Mouse (Mus musculus) testis, postnatal 14 days (tissue): ENCODE data around the gene 4930442H23Rik.
"Not testable (repeated sequence)": the region's sequence is repeated elsewhere in the genome, so short reads cannot be mapped to it uniquely, and the experiment has no call there.

Experiments used
- DNase-seq: peaks from one replicate; pipeline ENCODE4 v3.0.0; 2021; ENCODE audit warnings: low spot score

The 4930442H23Rik gene

DNA sequence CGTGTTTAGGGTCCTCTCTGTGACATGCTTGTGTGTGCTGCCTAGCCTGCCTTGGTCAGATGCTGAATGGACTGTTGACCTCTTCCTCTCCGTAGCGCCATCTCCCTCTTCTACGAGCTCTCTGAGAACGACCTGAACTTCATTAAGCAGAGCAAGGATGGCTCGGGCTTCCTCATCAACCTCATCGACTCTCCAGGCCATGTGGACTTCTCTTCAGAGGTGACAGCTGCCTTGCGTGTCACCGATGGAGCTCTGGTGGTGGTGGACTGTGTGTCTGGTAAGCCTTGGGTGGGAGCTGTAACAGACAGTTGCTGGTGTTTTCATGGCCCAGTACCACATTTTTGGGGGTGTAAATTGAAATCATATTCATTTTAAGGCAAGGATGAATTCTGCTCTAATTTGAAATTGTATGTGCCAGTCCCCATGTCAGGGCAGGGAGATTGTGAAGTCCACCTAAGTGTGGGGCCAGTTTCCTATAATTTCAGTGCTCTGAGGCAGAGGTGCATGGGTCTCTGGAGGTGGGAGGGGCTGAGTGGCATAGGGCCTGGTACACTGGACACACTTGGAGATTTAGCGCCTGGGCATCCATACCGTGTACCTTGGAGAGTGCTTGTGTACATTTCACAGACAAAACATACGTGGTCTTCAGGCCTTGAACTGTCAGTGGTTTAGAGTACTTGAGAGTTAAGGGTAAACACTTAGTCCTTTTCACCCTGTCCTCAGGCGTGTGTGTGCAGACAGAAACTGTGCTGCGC lies 5.5 kb downstream of the 4930442H23Rik start:
- peak; percentile 67 for DNase-seq

DNA sequence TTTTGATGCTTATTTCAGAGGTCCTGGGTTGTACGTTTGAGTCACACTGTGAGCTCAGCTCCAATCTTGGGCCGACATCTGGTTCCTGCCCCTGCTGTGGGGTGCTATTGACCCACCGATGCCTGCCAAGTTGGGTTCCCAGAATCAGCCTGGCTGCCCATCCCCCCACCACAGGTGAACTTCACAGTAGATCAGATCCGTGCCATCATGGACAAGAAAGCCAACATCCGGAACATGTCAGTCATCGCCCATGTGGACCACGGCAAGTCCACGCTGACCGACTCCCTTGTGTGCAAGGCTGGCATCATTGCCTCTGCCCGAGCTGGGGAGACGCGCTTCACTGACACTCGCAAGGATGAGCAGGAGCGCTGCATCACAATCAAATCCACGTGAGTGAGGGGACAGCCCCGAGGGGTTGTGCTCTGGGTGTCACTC lies 6.1 kb downstream of the 4930442H23Rik start:
- DNase-seq, result no peak

DNA sequence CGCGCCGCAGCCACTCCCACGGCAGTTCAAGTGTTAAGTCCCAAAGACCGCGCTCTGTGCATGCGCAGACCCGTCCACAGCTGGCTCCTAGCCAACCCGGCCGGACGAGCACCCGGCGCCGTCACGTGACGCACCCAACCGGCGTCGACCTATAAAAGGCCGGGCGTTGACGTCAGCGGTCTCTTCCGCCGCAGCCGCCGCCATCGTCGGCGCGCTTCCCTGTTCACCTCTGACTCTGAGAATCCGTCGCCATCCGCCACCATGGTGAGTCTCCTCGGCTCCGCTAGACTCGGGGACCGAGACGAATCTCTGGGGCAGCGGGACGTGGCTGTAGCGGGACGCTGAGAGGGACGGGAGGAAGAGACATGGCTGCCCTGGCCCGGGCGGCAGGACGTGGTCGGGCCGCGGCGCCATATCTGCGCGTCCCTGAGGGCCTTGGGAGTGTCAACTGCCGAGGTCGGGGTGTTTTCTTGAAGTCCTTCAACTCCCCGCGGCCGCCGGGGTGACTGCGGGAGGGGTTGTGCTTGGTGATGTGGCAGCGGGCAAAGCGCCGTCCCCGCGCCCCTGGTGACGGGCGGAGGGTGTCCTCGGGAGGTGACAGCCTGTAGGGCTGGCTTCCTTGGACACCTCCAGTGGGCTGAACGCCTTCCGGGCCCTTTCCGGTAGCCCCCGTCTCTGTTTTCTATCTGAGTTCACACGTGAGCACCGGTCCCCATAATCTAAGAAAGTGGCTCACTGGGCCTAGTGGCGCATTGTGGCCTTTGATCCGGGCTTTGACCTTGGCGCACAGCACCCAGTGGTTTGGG lies 7.0 kb downstream of the 4930442H23Rik start, which contains the start of gene Eef2:
Gene Eef2, plus strand, starts transcription at position 166 of the 806 bp plus-strand sequence.
- peak; percentile 98 for DNase-seq

DNA sequence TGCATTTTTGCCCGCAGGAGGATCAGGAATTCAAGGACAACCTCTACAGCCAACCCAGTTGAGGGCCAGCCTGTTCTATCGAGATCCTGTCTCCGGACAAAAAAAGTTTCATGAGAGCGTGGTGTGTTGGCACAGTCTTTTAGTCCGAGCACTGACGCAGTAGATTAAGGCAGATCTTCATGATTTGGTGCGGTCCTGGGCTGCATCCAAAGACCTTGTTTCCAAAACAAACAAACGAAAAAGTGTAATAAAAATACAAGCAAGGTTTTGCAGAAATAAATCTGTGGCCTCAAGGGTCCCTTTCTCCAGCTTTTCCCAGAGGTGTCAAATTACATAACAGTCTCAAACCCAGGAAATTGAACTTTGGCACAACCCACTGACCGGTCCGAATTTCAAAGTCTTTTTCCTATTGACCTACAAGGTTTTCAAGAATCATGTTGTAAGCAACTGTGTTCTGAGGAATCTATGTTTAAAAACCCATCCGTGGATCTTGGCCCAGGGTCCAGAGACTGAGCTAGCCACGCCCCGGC lies 7.6 kb downstream of the 4930442H23Rik start:
- DNase-seq, result peak; percentile 82

DNA sequence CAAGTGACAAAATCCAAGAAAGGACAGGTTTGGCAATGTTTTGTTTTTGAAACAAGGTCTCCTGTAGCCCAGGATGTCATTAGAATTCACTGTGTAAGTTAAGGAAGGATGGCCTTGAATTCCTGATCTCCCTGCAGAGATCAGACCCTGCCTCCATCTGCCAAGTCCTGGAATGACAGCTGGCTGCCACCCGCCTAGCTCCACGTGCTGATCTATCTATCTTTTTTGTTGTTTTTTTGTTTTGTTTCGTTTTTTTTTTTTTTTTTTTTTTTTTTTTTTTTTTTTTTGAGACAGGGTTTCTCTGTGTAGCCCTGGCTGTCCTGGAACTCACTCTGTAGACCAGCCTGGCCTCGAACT lies 8.3 kb downstream of the 4930442H23Rik start:
- DNase-seq, result not testable (repeated sequence)

DNA sequence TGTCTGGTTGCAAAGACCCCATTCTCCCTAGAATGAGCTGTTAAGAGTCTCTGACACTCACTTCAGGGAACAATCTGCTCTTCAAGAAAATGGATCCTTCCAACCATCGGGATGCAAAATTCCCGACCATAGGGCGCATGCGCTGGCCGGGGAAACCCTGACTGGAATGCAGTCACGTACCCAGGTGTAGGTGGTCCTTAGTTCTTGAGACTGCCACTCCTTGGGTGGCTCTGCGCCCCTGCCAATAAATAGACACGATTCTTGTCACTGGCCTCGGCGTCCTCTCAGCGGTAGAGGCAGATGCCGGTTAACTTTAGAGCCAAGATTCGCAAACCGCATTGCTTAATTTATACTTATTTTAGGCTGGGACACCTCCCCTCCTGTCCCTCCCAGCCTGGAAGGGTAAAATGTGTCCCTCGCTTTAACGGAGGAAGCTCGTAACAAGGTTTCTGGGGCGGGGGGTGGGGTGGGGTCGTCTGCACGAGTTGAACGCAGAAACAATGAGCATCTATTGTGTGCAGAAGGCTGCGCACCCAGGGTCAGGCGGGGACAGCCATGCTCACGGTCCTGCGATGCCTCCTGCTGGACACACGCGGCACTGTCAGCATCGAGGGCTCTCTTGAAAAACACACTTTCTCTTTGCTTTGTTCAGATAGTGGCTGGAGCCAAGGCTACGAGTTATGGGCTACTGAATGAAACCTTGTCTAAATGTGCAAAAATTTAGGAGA lies 8.9 kb downstream of the 4930442H23Rik start:
- peak; percentile 85 for DNase-seq

DNA sequence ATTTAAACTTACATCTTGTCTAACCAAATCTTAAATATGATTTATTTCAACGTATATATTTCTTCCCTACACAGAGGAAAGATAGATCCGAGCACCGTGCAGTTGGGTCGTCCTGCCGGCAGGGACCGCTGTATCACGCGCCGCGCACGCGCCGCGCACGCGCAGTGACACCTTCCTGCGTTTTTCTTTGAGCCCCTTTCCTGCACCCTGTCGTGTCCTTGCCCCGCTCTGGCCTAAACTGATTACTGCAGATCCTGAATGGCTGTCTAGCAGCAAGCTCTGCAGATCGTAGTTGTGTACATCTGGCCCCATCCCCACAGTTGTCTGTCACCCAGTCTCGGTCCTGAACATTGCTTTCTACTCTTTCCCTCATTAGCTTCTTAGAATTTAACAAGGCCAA lies 10.5 kb downstream of the 4930442H23Rik start:
- DNase-seq, result peak; percentile 81

DNA sequence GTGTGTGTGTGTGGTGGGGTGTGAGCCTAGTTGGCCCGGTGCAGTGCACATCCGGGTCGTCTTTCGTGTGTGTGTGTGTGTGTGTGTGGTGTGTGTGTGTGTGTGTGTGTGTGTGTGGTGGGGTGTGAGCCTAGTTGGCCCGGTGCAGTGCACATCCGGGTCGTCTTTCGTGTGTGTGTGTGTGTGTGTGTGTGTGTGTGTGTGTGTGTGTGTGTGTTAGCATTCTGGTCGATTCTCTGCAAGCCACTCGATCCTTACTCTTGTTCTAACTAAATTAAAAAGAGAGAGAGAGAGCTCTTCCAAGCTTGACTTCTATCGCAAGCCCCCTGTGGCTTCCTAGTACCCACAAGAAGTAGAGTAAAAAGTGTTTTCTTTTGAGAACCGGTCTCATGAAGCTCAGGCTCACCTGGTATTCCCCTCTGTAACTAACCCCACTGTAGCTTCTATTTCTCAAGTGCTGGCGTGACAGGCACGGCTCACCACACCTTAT lies 14.2 kb downstream of the 4930442H23Rik start:
- DNase-seq, result not testable (repeated sequence)

DNA sequence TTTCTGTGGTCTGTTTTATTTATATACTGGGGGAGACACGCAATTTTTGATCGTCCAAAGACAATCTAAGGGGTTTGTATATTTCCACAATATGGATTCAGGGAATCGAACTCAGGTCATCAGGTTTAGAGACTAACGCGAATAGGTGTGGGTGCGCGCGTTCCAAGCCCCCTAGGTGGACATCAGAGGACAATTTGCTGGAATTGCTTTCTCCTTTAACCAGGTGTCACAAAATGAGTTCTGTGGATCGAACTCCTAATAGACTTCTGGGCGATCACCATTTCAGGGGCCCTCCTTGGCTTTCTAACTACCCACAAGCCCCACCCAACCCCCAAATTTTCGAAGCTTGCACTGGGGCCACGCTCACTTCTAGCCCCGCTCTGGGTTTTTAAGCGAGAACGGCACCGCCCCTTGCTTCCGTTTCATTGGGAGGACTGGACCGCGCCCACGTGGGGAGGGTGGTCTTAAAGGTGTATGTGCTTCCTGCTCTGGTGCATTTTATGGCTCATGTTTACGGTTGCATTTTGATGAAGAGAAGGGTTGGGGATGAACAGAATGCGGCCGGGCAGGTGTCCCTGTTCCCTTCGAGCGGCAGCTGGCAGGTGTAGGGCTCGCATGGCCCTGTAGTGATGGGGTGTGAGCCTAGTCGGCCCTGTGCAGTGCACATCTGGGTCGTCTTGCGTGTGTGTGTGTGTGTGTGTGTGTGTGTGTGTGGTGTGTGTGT lies 15.0 kb downstream of the 4930442H23Rik start:
- DNase-seq, result peak; percentile 79

DNA sequence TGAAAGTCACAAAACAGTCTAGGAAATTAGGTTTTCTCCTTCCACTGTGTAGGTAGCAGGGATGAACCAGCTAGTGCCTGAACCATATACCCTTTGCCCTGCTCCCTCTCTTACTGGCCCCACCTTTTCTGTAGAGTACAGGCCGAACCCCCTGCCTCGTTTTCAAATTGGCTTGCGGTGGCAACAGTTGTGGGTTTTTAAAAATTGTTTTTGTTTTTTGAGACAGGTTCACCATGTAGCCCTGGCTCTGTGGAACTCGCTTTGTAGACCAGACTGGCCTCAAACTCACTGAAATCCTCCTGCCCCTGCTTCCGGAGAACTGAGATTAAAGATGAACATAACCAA lies 15.6 kb downstream of the 4930442H23Rik start:
- no peak for DNase-seq

DNA sequence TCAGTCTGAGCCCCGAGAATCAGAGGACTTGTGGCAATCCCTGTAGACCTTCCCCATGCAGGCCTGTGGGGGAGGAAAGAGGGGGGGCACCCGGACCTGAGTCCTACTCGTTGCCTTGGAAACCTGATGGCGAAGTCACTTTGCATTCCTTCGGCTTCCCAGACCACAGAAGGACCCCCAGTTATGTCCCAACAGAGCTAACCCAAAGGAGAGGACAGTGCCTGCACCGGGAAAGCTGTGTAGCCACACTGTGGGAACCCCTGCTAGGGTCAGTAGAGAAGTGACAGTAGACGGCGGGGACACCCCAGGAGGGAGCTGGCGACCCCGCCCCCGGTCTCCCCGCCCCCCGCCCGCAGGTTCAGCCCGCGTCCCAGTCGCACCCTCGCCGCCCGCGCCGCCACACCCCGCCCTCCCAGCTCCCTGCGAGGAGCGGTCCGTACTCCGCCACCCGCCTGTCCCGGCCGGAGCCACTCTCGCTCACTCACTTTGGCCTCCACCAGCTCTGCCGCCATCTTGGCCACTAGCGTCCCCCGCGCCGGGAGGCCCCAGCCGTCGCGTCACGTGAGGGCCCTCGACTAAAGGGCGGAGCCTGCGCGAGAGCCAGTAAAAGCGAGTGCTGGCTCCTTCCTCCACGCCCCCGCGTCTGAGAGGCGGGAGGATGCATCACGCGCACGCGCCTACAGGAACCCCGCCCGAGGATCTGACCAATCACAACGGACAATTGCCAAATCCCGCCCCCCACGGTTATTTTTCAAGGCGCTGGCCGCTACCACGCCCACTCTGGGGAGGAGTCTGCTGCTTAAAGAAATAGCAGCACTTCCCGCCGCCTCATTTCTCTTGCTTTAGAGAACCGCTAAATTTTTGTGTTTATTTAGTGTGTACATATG lies 16.2 kb downstream of the 4930442H23Rik start, which contains the start of gene Pias4:
Gene Pias4, minus strand, starts transcription at position 724 of the 887 bp plus-strand sequence.
- DNase-seq, result peak; percentile 100

DNA sequence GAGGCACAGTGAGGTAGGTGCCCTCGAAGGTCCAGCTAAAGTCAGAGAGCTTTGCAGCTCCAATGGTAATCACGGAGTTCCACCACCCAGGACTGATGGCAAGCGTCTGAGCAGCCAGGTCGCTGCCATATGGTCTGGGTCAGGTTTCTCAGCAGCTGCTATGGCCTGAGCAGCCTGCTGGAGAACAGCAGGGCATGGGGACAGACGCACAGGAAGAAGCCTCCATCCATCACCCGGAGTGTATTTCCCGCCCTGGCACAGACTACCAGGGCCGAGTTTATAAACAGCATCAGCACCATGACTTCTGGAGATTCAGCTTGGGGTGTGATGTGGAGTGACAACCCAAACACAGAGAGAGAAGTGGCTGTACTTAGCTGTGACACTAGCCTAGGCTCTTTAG lies 18.5 kb downstream of the 4930442H23Rik start:
- no peak for DNase-seq

DNA sequence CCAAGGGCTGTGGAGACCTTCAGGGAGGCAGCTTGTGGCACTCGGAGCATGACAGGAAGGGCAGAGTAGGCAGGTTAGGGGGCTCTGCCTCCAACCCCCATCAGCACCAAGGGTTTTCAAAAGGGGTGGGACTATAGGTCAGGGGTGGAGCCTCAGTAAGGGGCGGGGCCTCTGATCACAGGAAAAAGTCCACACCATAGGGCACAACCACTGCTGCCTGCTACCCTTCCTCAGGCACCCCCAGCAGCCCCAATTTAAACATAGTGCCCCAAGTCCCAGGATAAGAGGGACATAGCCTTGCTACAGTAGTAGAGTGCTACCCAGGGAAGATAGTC lies 21.4 kb downstream of the 4930442H23Rik start:
- no peak for DNase-seq

DNA sequence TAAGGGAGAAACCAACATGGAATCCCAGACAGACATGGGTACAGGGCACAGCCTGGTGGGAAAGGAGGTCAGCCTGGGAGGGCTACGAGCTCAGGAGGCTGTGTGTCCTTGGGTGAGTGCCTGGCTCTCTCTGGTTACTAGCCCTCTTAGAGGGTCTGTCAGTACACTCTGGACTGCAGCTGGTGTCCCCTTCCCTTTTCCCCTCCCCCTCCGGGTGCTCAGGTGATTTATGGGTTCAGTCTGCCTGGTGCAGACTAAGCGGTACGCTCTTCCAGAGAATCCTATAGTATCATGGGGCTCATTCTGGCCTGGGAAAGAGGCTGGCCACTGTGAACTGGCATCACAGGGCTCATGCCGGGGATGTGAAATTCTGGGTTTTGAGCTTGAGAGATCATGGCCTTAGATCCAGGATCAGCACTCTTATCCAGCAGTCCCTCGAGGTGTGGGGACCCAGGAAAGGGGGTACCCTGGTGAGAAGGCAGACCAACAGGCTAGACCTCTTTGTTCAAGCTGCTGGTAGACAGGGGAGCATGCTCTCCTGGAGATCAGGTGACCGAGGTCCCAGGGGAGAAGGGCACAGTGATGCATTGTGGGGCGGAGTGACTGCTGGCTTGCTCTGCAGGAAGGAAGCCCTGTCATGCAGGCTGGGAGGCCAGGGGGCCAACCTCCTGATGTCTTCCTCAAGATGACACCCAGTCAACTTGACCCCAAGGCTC lies 21.9 kb downstream of the 4930442H23Rik start:
- DNase-seq, result no peak

DNA sequence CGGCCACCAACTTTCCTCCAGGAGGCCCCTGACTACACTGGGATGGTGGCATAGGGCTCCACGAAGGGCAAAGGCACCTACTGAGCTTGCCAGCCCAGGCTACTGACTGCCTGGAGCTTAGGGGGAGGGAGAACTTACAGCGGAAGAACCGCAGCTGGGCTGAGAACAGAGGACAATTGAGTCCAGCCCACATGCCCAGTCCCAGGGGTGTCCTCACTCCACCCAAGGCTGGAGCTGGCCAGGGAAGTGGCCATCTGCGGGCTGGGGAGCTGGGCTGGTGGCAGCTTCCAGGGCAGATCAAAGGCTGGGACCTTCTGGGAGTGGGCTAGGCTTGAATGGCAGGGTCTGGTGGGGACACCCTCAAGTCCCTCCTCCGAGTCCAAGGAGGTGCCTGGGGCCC lies 28.9 kb downstream of the 4930442H23Rik start:
- DNase-seq, result no peak

DNA sequence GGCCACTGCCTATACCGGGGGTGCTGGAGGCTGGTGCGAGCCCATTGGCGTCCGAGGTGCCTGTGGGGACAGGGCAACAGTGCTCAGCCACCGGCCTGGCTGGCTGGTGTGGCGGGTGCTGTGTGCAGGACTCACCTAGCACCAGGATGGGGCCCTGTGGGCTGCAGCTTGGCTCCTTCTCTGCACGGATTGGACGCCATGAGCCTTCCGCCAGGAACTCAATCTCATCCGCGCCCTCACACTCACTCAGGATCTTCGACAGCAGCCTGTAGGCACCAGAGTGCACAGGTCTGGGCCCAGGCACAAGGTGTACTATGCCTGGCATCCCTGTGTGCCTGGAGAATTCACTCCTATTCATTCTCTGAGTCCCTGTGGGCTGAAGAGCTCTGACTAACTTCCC lies 29.3 kb downstream of the 4930442H23Rik start:
- DNase-seq, result no peak

DNA sequence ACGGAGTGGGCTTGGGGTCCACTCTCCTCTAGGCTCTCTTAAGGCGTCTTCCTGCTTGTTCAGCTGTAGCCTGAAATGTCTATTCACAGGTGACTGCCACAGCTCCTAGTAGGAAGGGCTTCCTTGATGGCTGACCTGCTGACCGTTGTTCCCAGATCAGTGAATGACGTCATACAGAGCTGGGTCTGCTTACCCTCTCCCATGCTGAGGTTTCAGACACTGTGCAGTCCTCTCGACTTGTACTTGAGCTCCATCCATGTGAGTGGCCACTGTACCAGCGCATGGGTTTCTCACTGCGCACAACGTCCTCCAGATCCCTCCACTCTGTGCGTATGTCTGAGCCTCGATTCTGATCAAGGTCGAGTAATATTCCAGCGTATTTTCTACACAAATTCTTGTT lies 31.0 kb downstream of the 4930442H23Rik start:
- no peak for DNase-seq

DNA sequence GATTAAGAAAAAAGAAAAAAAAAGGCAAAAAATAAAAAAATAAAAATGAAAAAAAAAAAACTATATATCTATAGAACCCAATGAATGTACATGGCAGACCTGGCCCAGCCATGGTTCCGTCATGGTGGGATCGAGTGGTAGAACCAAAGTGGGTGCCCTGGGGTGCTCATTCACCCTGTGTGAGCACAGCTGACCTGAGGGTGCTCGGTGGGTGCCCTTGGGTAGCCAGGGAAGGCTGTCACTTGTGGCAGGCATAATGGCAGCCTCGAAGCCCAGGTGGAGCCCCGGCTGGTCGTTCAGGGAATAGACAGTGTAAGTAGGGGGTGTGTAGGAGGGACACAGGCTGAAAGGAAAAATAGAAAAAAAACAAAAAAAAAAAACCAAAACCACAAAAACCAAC lies 32.4 kb downstream of the 4930442H23Rik start:
- no peak for DNase-seq

DNA sequence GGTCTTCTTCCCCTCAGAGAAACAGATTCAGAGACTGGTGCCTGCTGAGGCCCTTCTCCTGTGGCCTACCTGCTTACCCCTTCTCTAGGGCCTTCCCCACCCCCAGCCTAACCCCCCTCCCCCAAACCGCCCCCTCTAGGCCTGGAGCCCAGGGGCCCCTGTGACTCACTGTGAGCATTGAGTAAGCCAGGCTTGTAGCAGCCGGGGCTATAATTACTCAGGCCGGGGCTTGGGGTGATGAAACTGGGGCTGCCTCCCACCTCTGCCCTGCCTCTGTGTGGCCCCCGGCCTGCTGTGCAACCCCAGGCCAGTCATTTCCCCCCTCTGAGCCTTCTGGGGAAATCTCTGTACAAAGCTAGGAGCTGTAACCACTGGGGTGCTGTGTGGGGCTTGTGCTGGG lies 37.4 kb downstream of the 4930442H23Rik start:
- no peak for DNase-seq

DNA sequence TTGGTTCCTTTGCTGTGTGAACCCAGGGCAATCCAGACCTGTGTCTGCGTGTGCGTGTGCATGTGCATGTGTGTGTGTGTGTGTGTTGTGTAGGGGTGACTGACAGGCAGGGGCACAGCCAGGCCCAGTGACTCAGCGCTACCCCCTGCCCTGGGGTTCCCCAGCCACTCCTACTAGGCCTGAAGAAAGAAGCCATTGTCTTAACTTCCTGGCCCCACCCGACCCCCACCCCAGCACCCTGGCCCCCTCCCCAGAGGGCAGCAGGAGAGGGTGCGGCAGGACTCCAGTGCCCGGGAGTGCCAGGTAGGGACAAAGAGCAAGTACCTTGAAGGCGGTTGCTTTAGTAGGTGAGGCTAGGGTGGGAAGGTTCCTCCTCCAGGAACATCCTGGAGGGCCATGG lies 37.9 kb downstream of the 4930442H23Rik start:
- DNase-seq, result no peak
